Mouse (Mus musculus) yolk sac, embryonic 10.5 days (tissue): ENCODE results near the gene Kif5a.
A peak's percentile ranks its signal among the peaks of the same experiment; 100 is the strongest.
"Not testable (repeated sequence)": the region's sequence is repeated elsewhere in the genome, so short reads cannot be mapped to it uniquely, and the experiment has no call there.

Source experiments
- DNase-seq: peaks from one replicate; pipeline ENCODE4 v3.0.0-alpha.2; 2017; ENCODE audit warnings: low spot score

Gene Kif5a

DNA sequence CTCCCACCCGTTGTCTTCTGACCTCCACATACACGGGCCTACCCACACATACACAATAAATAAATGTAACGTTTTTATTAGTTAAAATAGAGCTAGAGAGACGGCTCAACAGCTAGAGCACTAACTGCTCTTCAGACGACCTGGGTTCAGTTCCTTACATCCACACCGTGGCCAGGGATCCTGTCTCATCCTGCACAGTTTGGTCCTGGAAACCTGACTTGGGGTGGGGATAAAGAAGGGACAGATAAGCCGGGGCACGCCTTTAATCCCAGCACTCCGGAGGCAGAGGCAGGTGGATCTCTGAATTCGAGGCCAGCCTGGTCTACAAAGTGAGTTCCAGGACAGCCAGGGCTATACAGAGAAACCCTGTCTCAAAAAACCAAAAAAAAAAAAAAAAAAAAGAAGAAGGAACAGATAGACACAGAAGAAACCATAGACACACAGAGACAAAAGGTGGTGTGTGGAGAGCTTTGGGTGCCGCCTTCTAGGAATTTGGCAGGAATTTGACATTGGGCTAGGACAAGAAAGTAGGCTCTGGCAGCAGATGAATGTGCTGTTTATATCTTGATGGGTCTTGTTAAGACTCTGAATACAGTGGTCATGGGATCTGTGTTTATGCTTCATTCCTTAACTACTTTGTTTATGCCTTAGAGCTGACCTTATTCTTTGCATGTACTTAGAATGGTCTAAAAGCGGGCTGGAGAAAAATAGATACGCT is 49.3 kb downstream of the Kif5a start:
- DNase-seq, result no peak

GRCm38 (mm10) chr10:127213272-127213671 is 49.9 kb downstream of the Kif5a start:
- no peak for DNase-seq

DNA sequence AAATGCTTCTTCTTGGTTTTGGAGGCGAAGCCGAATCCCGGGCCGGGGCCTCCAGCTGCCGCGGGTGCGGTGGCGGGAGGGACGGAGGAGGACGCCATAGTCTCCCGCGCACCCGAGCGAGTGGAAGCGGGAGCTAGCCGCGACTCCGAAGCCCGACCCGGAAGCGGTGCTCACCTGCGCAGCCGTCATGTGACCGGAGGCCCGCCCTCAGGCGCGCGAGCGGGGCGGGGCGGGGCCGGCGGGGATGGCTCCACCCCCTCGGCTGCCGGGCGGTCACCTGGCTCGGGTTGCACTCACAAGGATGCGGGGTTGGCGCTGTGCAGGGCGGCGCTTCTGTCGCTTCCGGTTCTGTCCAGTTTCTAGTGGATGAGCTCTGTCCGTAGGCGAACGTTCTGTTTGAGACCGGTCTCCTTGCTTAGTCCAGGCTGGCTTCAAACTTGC is 51.7 kb downstream of the Kif5a start, which contains the start of gene Pip4k2c:
TSS of gene Pip4k2c (minus strand) at position 172 of the 441 bp plus-strand sequence.
- peak; percentile 94 for DNase-seq

- no peak for DNase-seq
Observed at GRCm38 (mm10) chr10:127210961-127211405, 52.2 kb downstream of the Kif5a start.

DNA sequence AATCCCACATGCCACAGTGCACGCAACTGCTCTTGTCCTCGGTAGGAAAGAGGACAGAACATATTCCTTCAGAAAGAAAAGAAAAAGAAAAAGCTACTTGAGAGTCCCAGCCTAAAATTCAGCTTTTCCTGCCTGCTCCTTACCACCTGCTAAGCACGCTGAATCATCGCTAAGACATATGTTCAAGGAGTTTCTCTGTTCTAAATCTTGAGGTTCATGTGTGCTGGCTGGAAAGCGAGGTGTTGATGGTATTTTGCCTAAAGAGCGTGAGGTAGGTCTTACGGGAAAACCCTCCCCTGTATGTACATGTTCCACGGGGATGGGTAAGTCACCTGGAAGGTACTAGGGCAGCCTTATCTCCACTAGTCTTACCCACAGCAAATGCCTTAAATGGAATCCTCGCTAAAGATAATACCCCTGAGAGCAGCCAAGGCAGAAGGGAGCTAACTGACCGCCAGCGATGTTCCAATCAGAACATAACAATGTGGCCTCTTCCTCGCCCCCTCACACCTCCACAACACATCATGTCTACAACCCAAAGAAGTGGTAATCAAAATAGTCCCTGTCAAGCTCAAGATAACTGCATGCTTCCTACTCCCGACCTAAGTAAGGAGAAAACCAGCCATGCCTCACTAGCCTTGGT is 53.1 kb downstream of the Kif5a start:
- DNase-seq, result peak; percentile 2

DNA sequence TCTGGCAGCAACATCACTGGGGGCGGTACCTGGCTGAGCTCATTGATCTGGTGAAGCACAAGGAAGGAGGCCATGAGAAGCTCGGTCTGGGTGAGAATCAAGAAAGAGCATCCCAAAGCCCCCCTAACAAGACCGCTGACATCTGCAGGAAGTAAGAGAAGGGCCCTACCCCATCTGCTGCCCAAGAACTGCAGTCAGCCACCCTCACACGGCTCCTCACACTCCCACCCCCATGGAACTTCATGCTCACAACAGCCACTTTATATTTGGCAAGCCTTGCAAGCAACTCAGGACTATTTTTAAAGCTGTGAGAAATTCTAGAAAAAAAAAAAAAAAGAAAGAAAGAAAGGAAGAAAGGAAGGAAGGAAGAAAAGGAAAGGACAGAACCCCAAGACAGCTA is 54.2 kb downstream of the Kif5a start:
- DNase-seq, result no peak

- peak; percentile 61 for DNase-seq
Observed at GRCm38 (mm10) chr10:127205373-127205772, 57.8 kb downstream of the Kif5a start.

DNA sequence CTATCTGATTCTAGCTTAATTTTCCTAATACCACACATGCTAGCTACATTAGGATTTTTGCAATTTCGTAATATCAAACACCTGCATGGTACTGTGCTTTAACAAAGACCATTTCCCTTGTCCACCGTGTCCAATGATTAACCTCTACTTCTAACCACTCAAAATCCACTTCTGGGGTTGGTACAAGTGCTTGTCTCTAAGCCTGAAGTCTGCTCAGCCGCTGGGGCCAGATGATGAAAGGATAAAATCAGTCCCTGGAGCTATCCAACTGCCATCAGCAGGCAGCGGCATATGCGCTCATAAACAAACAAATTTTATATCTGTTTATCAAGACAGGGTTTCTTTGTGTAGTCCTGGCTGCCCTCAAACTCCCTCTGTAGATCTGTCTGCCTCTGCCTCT is 58.6 kb downstream of the Kif5a start:
- DNase-seq, result no peak

- DNase-seq, result peak; percentile 1
Observed at GRCm38 (mm10) chr10:127203106-127203505, 60.0 kb downstream of the Kif5a start.

- no peak for DNase-seq
Observed at GRCm38 (mm10) chr10:127200279-127200678, 62.9 kb downstream of the Kif5a start.

- DNase-seq, result no peak
Observed at GRCm38 (mm10) chr10:127199474-127199873, 63.7 kb downstream of the Kif5a start.

DNA sequence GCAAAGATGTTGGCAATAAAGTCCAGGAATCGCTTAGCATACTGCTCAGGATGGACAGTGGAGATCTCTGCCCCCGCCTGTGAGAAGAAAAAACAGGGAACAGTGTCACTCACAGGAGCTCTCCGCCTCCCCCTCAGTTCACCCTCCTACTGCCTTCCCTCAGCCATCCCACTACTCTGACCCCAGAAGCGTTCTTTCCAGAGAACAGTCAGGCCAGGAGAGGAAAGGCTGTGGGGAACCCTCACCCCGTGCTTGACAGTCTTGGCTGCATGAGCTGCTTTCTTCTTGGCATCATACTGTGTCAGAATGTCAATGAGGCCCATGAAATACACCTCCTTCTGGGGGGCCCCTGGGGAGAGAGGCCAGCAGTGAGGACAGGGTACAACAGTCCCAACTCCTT is 64.1 kb downstream of the Kif5a start:
- DNase-seq, result no peak

DNA sequence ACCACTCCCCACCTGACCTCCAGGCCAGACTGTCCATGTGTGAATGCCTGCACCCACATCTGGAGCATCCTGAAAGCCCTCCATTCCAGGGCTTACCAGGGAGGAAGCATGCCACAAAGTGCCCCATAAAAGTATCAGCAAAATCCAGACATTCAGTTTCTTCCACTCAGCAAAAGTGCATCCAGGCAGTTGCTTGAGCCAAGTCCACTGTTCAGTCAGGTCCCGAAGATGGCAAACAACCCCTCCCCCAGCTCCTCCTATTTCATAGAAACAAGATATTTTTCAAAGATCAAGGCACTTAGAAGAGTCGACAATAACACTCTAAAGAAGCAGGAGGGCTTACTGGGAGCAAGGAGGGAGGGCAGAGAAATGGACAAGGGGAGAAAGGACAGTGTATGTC is 64.7 kb downstream of the Kif5a start:
- DNase-seq, result no peak

DNA sequence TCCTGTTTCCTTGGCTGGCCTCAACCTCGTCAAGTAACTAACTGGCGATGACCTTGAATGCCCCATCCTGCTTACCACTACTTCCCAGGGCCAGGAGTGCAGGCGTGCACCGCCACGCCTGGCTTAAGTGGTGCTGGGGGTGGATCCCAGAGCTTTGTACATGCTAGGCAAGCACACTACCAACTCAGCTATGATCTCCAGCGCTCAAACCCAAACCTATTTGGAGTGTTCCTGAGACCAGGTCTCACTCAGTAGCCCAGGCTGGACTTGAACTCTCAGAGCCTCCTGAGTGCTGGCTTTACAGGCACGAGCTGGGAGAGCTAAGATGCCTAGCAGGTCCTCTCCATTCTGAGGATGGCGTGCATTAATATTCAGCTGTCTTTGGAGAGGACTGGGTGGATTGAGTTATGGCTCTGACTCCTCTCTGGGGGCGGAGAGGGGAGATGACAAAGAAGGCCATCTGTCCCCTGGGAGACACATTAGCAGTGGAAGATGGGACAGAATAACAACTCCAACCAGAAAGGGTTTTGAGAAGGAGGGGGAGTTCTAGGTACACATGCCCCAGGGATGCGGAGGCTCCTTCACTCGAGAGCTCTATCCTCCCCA is 65.5 kb downstream of the Kif5a start:
- peak; percentile 1 for DNase-seq

DNA sequence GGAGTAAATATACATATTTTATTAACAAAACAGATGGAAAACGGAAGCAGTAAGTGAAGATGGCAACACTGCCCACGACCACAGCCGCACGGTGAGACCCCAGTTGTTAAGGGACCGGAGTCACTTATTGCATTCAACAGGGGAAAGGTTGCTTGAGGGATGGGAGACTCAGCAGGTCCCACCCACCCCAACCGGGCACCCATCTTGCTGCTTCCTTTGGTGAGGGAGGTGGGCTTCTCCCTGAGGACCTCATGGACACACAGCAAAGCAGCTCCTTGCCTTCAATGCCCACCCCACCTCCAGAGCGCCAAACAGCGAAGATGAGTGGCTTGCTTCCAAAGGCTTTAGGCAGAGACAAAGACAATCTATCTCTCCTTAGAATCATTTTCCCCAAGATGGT is 66.0 kb downstream of the Kif5a start:
- DNase-seq, result no peak

DNA sequence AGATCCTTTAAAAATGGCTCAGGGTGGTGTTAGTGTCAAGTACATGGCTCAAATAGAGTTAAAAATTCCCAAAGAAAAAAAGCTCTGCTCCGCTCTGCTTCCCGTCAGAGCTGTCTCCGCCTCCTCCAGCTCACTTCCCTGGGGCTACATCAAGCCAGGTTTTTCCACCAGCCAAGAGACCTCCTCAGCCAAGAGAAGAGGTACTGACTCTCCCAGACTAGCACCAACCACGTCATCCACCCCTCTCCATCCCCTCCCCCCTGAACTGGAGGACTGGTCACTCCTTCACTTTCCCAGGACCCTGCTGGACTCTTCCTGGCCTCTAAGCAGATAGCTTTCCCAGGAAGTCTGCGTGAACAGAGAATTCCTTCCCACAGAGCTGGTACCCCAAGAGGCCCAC is 66.8 kb downstream of the Kif5a start:
- DNase-seq, result peak; percentile 79

DNA sequence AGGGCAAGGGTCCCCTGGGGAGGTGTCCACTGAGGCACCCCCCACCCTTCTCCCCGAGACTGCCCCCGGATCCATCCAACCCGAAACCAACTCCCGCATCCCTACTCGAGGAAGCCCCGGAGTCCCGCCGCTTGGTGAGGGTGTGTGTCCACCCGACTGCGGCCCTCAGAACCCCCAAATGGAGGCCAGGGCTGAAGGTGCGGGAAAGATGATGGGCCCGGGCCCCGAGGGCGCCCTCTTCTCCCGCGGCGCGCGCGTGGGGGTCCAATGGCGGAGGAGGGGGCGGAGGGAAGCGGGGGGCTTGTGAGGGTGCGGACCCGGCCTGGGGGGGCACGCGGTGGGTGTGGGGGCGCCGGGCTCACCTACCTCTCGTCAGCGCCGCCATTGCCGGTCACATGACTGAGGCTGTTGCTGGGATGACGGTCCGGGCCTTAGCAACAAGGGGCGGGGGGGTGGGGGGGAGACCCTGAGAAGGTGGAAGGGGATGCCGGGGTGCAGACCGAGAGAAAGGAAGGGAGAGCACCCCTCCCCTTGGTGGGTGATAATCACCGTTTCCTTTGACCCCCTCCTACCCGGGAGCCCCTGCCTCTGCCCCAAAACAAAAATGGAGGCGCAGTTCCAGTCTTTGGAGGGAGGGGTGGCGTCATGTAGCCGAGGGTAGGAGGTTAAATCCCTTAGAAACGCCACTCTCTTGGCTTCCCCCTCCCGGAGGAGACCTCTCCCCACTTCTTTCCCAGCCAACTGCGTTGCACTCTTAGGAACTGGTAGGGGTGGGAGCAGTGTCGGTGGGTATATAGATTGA is 67.6 kb downstream of the Kif5a start, which contains the start of gene Dtx3:
TSS of gene Dtx3 (minus strand) at position 401 of the 802 bp plus-strand sequence.
- DNase-seq, result peak; percentile 66

DNA sequence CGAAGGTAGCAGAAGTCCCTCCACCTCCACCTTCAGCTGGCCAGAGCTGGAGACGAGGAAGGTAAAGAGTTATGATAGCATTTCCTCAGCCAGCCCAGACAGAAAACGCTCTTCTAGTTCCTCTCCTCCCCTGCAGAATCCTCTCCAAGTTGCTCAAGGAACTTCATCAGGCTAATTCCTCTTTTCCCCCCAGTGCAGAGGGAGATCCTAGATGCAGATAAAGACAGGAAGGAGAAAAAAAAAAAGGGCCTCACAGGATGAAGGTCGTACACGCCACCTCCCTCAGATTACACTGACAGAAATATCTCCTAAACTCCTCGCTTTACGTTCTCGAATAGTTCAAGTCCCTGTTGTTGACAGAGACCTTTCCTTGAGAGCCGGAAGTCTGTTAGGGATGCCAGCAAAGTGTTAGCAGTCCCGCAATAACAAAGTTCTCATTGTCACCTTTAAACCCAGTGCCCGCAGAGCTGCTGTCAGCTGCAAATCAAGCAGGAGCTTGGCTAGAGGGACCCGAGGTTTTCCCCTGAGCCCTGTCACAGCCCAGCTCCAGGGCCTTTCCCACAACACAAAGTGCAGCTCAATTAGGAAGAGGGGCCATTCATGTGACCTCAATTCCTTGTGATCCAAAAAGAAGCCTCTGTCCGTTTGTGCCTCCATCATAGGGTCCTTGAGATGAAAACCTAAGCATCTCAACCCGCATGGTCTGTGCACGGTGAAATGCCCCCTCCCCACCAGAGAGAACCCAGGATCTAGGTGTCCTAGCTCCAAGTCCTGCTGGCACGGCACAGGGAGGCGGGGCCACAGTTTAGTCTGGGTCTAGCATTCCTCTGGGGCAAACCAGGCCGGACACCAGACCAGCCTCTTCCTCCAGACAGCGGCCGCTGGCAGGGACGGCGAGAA is 68.5 kb downstream of the Kif5a start:
- DNase-seq, result peak; percentile 61

DNA sequence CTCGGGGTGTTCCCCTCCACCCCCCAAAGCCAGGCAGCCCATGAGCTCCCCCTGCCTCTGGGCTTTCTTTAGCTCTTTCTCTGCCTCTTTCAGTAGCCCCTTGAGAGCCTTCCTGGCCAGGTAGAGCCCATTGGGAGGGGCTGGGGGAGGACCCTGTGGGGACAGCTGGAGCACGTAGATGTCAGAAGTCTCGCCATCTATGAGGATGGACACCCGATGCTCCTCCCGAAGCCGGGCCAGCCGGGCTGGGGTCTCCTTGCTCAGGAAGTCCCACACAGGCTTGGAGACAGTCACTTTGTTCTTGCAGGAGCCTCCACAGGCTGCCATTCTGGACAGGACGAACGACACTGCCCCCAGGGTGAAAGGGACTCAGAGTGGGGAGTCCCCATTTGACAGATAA is 70.1 kb downstream of the Kif5a start:
- DNase-seq, result no peak

DNA sequence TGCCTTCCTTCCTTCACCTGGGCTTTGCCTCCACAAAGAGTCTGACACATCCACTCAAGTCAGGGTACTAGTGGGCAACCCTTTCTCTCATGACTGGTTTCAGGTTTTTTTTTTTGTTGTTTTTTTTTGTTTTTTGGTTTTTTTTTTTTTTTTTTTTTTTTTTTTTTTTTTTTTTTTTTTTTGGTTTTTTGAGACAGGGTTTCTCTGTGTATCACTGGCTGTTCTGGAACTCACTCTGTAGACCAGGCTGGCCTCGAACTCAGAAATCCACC is 71.2 kb downstream of the Kif5a start:
- not testable (repeated sequence) for DNase-seq
